Mouse (Mus musculus) T-helper 17 cell (primary cell): ENCODE data around the gene Col25a1.

Experiments used
- in situ Hi-C, 2 experiments: fragments of 300-600 bp; cut with MboI, MseI; formaldehyde crosslinking; loops; 1 replicate in 1 of 2; 2 replicates in 1 of 2; pipeline ENCODE4 v1.15.1; 2025; ENCODE audit warnings: high pct_unique_total_duplicates in 2 of 2

Col25a1 gene

DNA sequence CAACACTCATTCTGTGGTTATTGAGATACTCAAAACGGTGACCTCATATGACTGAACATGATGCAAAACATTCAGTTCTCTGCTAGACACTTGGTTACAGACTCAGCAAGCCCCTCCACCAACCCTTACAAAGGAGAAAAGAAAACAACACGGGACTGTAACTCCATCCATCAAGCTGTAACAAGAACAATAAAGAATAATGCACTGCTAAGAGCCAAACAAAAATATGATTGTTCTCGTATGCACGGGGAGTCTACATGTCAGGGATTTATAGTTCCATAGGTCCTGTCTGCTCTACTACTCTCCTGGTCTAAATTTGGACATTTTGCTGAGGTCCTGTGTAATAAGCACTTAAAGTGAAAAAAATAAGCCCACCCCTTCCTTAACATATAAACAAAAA lies 29.6 kb downstream of the Col25a1 start:
- in situ Hi-C loops = no loop called here

DNA sequence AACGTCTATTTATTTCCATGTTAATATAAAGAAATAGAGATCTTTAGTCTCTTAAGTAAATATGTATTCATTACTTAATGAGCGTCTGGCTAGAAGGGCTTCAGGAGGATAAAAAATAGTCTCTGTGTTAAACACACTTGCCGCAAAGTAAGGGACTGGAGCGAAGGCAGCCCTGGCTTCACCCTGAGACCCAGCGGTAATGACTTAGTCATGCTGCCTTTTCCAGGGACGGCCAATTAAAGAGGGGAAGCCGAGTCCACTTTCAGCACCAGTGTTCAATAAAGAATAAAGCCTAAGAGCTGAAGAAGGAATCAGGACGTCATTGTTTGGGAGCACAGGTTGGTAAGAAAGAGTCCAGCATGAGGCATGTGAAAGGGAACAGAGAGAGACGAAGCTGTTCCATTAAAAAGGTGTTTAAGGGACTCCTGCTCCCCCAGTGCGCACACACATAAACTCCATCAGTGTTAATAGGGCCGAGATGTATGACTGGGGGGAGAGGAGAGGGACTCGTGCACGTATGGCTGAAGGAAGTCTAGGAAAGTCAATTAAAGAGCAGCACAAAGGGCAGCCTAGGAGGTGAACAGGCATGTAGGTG lies 30.1 kb downstream of the Col25a1 start:
- in situ Hi-C loops = no loop called here

DNA sequence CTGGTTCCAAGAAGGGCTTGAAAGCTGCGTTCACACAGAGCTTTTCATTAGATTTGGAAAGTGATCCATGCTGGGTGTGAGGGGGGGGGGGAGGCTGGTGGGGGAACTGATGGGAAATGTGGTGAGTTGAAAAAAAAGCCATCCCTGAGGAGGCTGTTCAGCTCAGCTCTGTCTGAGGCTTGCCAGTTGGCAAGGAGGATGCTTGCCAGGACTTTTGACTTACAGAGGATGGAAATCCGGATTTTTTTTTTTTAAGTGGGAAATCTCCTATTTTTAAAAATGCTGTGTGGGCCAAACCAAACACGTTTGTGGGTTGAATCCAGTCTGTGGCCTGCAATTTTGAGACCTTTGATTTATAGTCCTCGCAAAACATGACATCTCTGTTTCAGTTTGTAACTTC lies 35.6 kb downstream of the Col25a1 start:
- in situ Hi-C loops = no loop called here

DNA sequence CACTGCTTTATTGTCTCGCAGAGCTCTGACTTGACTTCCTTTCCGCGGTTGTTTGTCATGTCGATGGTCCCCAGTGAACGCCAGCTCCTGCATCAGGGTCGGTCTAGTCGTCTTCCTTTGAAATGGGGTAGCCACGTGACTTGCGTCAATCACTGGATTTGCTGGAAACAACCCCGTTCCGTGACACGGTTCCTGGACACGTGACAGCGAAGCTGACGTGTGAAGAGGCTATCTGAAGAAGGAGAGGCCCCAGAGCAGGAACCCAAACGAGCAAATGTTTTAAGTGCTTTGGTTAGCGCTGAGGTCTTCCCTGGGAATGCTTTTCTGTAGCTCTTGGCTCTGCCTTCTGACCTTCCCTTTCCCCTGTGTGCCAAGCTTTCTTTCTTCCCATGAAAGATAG lies 41.5 kb downstream of the Col25a1 start:
- in situ Hi-C loops = no loop called here

DNA sequence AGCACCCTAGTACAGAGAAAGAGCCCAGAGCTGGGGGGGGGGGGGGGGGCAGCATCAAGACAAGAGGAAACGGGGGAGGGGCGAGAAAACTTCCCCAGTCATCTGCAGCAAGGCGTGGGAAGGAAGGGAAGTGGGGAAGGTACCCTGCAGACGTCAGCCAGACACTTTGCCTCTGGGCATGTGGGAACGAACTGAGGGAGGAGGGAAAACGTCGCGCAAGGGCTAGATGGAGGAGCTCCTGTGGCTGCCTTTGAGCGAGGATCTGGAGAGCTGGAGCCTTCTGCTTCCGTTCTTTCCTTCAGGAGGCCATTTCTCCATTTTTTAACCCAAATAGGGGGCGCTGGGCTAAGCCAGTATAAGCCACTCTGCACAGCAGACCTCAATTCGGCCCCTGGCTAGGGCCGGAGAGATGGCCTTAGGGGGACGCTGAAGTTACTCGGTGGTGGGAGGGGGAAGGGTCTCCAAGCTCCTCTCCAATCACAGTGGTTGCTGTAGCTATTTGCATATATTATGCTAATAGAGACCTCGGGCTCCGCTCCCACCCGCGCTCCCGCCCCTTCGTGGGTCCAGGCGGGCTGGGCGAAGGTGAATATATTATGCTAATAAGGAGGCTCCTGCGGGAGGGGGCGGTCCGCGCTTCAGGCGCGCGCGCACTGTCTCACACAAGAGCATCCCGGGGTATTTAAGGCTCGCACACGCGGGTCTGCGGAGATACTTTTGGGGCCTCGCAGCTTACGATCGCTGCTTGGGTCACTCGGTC lies 49.1 kb downstream of the Col25a1 start:
- in situ Hi-C loops = loop anchor here in 1 of 2 experiments (25.0 kb wide), 1 partner anchor 1282 kb away; no protein-coding TSS in a partner anchor

DNA sequence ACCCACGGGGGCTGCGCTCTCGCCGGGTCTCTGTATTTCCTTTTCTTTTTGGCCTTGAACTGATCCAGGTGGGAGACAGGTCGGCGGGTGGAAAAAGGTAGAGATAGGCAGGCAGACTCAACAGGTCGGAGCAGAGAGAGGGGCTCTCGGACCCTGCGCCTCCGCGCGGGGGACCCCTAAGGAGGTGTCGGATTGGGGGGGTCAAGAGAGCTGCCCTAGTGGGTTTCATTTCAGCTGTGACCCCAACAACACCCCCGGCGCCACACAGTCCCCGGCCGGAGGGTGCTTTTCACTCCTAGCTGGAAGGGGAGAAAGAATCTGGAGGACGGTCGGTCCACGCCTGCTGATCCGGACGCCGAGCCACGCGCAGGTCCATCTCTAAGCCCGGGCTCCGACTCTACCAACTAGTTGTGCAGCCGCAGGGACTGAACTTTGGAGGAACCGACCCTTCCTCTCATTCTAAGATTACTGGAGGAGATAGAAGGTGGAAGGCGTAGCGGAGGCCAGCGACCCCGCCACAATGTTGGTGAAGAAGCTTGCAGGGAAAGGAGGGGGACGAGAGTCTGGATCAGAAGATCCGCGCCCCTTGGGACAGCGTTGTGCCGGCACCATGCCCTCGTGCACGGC lies 49.8 kb downstream of the Col25a1 start:
- in situ Hi-C loops = loop anchor here in 1 of 2 experiments (25.0 kb wide), 1 partner anchor 1281 kb away; no protein-coding TSS in a partner anchor

DNA sequence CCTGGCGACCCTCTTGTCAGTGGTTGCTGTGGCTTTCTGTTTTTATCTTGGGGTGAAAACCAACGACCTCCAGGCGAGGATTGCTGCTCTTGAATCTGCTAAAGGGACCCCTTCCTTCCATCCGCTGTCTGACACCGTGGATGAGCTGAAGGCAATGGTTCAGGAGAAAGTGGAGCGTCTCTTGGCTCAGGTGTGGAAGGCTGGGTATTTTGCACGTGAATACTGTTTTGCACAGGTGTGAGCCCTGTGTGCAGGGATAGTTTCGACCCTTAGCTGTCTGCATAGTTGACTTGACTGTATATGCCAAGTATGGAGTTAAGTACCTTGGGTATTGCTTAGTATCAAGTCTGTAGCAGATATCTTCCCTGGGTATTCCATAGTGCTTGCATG lies 50.3 kb downstream of the Col25a1 start:
- in situ Hi-C loops = loop anchor here in 1 of 2 experiments (25.0 kb wide), 1 partner anchor 1281 kb away; no protein-coding TSS in a partner anchor

DNA sequence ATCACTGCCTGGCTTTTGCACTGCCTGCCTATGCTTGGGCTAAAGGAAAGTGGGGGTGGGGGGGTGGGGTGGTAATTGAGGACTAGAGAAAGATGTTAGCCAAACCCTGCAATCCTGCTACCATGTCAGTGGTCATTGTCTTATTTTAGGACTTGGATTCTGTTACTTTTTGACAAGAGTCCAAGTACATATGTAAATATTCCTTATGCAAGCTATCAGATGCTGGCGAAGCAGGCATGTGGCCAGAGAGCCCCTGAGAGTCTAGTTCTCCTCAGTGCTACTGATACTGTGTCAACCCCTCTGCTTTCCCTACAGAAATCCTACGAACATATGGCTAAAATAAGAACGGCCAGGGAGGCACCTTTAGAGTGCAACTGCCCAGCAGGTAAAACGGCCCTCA lies 51.1 kb downstream of the Col25a1 start:
- in situ Hi-C loops = loop anchor here in 1 of 2 experiments (25.0 kb wide), 1 partner anchor 1280 kb away; no protein-coding TSS in a partner anchor

DNA sequence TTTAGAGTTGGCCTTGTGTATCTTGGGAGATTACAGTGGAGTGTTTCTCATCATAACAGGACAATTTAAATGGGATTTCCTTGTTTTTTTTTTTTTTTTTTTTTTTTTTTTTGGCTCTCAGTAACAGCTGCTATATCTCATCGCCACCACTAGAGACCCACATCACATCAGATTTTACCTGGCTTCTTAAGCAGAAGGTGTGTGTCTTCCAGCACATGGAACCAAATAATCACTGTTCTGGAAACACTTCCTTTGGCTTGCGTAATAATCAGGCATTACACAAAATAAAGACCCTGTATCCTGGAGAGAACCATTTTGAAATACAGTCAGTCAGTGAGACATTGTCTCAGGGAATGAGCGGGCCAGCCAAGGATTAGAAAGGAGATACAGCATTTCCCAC lies 53.8 kb downstream of the Col25a1 start:
- in situ Hi-C loops = loop anchor here in 1 of 2 experiments (25.0 kb wide), 1 partner anchor 1277 kb away; no protein-coding TSS in a partner anchor

DNA sequence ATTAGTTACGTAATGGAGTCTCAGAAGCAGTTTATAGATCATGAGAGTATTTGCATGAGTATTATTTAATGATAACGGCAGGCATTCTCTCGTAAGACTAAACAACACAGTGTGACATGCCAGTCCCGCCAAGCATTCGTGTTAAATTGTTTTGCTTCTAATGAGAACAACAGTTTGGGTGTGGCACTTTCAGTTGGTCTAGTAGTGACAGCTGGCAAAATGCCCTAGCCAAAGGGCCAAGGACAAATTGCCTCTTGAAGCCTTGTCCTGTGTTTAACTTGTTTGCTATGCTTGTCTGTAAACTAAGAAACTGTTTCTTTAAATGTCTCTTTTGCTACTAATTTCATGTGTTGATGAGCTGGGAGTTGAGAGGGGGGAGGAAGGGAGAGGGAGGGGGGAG lies 56.3 kb downstream of the Col25a1 start:
- in situ Hi-C loops = loop anchor here in 1 of 2 experiments (25.0 kb wide), 1 partner anchor 1275 kb away; no protein-coding TSS in a partner anchor

DNA sequence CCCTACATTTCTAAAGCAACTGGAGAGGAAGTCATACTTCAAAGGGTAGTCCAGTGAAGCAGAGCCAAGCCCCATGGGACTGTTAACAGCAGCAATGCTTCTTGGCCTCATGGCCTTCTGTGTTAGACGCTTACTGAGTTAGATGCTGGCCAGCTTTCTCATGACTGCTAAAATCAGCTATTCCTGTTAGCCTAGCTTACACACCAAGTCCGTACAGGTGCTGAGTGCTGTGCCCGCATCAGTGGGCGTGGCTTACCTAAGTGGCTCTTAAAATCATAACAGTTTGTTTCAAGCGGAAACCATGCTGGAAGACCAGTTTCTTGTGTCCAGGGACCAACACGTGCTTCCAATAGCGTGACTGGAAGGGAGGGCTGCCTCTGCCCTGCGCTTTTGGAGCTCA lies 62.1 kb downstream of the Col25a1 start:
- in situ Hi-C loops = loop anchor here in 1 of 2 experiments (25.0 kb wide), 1 partner anchor 1269 kb away; no protein-coding TSS in a partner anchor

DNA sequence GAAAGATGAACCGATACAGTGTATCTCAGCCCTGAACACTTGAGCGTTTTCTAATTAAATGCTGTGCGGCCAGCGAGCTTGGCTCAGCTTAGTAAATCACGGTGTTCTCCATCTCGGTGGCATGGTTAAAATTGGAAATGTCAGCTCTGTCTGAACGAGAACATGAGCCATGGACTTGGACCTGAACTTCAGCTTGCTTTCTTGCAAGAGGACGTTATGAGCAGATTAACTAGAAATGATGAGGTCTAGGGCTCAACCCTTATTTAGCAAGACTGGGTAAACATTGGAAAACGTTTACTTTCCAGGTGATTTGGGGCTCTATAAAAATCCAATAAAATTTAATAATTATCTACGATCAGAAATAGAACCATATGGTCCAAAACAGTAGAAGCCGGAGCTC lies 83.3 kb downstream of the Col25a1 start:
- in situ Hi-C loops = no loop called here

DNA sequence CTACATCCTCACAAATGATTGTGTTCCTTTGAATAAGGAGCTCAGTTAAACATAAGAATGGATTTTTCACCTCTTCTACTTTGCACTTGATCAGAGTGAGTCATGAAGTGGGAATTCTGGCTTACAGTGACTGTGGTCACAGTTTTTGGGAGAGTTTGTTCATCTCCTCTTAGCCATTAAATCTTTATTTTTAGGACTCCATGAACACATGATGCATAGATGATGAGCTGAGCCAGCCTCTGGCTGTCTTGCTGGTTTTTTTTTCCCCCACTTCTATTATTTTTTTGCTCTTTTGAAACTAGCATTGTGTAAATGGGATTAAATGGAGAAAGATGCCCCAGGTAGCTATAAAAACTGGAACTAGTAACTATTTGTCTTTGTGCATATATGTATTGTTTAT lies 84.8 kb downstream of the Col25a1 start:
- in situ Hi-C loops = no loop called here

DNA sequence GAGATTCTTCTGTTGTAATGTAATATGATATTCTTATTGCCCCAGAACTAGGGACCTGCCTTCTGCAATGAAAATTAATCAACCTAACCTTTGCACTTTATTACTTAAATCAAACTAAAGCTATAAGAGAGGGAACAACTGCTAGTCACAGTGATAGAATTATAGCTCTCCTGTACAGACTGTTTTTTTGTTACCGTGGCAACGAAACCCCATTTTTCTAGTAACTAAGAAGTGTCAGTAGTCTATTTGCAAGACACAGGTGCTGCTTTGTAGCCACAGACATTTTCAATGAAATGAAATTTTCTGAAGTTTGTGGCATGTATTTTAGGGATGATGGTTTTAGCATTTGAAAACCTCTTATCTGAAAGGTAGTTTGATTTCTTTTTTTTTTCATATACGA lies 85.3 kb downstream of the Col25a1 start:
- in situ Hi-C loops = no loop called here

DNA sequence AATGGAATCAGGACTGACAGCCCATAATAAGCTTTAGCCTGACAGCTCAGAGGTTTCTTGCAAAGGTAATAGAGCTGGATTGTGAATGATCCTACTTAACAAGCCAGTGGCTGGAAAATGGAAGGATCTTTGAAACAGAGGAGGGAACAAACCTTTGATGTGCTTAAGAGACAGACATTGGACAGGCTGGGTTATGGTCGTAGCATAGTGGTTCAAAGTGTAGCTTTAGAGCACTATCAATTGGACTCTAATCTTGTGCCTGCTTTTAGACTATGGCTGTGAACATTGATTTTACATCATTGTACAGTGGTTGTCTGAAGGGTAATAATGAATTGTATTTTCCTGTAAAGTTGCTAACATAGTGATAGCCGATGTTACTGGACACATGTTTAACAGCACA lies 86.4 kb downstream of the Col25a1 start:
- in situ Hi-C loops = no loop called here

DNA sequence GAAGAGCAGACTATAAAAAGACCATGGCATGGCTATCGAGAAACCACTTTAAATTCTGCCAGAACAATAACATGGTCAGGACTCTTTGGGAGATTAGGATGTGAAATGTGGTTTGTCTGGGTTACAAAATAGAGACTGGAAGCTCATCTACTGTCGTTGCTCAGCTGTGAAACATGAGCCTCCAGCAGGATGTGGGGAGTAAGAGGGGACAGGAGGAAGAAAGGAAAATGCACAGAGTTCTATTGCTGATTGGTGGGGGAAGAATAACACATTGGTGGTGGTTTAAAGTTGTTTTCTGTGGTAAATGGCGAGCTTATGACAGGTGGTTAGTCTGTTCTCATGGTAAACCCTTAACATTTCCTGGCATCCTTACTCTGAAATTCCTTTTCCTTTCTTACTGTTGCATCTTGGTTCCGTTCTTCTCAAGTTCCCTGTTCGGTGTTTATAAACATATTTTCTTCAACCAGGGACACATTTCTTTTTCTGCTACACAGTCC lies 87.0 kb downstream of the Col25a1 start:
- in situ Hi-C loops = no loop called here

DNA sequence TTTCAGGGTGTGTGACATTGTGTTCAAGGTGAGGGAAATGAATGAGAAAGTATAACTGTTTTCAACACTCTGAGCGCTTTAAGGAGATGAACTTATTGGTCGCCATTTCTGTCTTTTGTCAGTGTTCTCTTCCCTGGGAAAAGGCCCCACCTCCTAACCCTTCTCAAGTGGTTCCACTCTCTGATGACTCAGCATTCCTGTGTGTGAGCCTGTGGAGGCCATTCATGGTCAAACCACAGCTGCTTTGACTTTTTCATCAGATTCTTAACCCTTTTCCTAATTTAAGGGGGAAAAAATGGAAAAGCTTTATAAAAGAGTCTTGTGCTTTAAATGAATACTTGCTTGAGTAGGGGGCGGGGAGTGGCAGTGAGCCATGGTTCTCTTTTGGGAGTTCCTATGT lies 89.5 kb downstream of the Col25a1 start:
- in situ Hi-C loops = no loop called here

DNA sequence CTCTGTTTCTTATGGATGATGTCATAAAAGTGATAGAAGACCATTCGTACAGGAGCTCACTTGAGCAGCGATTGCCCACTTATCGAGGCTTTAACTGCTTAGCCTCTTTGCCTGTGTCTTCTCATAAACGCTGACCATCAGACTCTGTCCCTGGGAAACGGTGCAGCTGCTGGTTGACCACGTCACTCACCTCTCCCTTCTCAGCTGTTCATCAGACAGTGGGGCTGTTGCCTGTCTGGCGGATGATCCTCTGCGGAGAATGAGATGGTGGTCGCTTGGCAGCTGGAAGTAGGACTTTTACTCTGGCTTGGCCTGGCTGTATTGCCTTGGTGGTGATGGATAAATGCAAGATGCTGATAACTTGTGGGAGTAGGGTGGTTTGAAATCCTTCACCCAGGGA lies 96.9 kb downstream of the Col25a1 start:
- in situ Hi-C loops = no loop called here

DNA sequence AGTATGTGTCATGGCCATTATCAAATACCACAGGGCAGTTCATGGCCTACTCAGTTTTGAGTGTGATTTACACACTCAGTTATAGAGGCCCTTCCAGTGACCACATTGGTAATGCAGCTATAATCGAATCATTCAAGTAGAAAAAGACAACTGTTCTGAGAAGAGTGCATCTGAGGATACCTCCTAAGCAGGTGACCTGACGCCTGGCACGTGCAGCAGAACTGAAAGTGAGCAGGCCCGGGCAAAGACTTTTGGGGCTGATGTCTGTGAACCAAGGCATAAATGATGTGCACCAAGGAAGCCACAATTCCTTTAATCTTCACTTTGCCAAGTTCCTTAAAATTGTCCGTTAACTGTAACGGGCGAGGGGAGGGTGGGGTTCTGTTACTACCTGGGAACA lies 101.6 kb downstream of the Col25a1 start:
- in situ Hi-C loops = no loop called here

DNA sequence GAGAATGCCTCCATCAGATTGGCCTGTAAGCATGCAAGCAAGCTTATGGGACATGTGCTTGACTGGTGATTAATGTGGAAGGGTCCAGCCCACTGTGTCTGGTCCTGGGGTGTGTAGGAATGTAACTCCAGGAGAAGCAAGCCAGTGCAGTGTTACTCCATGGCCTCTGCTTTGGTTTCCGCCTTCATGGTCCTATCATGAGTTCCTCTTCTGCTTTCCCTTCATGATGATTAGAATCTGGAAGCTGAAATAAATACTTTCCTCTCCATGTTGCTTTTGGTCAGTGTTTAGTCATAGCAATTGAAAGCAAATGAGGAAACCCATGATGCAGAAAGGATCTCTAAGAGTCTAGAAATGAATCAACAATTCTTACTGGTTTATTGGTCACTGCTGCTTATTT lies 103.9 kb downstream of the Col25a1 start:
- in situ Hi-C loops = no loop called here

DNA sequence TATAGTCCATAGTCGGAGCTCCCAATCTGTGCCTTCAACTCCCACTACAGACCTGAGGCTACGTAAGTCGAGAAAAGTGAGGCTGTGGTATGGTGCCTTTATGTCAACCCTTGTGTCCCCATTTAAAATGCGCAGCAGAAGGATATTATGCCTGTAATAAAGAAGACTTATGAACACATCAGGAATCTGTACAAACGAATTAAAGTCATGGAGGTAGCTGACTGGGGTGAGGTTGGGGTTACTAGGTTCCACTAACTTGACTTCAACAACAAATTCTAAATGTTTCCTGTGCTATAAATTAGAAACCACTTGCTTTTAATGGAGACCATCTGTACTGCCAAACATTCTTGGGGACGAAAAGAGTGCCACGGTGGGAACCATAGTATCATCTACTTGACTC lies 104.8 kb downstream of the Col25a1 start:
- in situ Hi-C loops = no loop called here

DNA sequence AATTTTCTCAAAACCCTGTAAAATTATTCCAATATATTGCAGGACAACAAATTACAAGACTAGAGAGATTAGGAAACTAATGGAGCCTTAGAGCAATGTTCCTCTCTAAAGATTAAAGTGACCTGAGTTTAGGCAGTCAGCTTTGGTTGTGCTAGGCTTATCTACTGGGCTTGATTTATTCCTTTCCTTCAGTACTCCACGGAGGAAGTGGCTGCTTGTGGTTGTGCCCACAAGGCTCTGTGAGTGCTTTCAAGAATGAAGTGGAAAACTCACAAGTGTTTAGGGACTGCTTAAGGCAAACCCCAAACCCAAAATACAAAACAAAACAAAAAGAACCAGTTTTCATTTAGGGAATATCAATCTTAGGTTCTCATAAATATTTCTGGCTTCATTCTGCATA lies 106.6 kb downstream of the Col25a1 start:
- in situ Hi-C loops = no loop called here
